Mouse (Mus musculus): ENCODE data around the gene Opn5. TPM values are rescaled to one million over a fixed set of nuclear protein-coding genes. Genes with fewer than 3 reads are reported as not detected.

Opn5 gene
- polyA plus RNA-seq, 1 experiment from 2014 or later, result not detected

DNA sequence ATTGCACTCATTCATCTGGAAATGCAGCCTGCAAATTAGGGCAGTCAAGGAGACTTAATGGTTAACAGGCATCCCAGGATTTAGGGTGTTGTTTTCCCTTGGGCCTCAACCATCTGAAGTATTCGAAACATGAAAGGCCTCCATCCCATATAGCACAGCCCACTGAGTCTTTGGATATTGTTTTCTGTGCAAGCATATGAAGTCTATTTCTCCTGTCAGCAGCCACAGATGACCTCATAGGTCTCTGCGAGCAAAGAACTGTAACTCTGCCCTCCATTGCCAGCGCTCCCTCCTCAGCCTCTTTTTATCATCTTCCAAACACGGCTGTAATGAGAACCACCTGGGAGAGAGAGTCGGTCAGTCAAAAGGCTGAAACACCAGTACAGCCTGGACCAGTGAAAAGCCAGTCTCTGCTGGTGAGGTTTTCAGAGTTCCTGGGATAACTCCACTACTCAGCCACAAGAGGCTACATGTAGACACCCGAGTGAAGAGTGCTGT, 34.5 kb downstream of the Opn5 start:
- DNase-seq (ENCODE audit: low spot score) (no peak), ATAC-seq (ENCODE audit: low FRiP score, low TSS enrichment) (no peak)
- 20% methylated on average over 6 of the region's 6 CpGs for WGBS
- Histone ChIP-seq H3K9me3 (ENCODE audit: control insufficient read depth, low read length) (no peaks in the 10 kb centered on the region), H3K27me3 (ENCODE audit: control insufficient read depth, insufficient read depth, low read length) (no peaks in the 10 kb centered on the region), H3K36me3 (ENCODE audit: control insufficient read depth, insufficient read depth, low read length) (no peaks in the 10 kb centered on the region), H3K4me3 (ENCODE audit: low read depth, low read length) (no peak overlapping the region), H3K27ac (replicated peaks) (no peak overlapping the region), H3K4me1 (replicated peaks; ENCODE audit: control insufficient read depth, insufficient read depth) (no peaks in the 10 kb centered on the region), H3K4me2 (replicated peaks; ENCODE audit: low read depth) (no peak overlapping the region), H3K9ac (ENCODE audit: low read length) (no peak overlapping the region)
- TF ChIP-seq CTCF (IDR thresholded peaks at IDR 0.05; ENCODE audit: low read depth), result no peak

GRCm38 (mm10) chr17:42573786-42574185, 37.4 kb downstream of the Opn5 start:
- no peaks in the 10 kb centered on the region for H3K9me3 ChIP-seq (ENCODE audit: control insufficient read depth, low read length)
- H3K4me3 ChIP-seq (ENCODE audit: low read depth, low read length), result no peak overlapping the region
- 73% methylated on average over 8 of the region's 8 CpGs for whole genome bisulfite sequencing
- no peak for TF ChIP-seq CTCF (IDR thresholded peaks at IDR 0.05; ENCODE audit: low read depth)
- TF ChIP-seq EP300 (optimal IDR thresholded peaks at IDR 0.05), result no peak
- H3K36me3 ChIP-seq (ENCODE audit: control insufficient read depth, insufficient read depth, low read length), result no peaks in the 10 kb centered on the region
- no peaks in the 10 kb centered on the region for H3K4me1 ChIP-seq (replicated peaks; ENCODE audit: control insufficient read depth, insufficient read depth)
- H3K4me2 ChIP-seq (replicated peaks; ENCODE audit: low read depth), result no peak overlapping the region
- DNase-seq (ENCODE audit: low spot score) (no peak), ATAC-seq (ENCODE audit: low FRiP score, low TSS enrichment) (no peak)
- H3K9ac ChIP-seq (ENCODE audit: low read length), result no peak overlapping the region
- H3K27ac ChIP-seq (replicated peaks), result no peak overlapping the region
- H3K27me3 ChIP-seq (ENCODE audit: control insufficient read depth, insufficient read depth, low read length), result no peaks in the 10 kb centered on the region

GRCm38 (mm10) chr17:42549578-42549977, 61.6 kb downstream of the Opn5 start:
- DNase-seq (ENCODE audit: low spot score) (no peak), ATAC-seq (ENCODE audit: low FRiP score, low TSS enrichment) (no peak)
- Histone ChIP-seq H3K4me3 (ENCODE audit: low read depth, low read length) (no peak overlapping the region), H3K4me1 (replicated peaks; ENCODE audit: control insufficient read depth, insufficient read depth) (no peaks in the 10 kb centered on the region), H3K36me3 (ENCODE audit: control insufficient read depth, insufficient read depth, low read length) (no peaks in the 10 kb centered on the region), H3K9ac (ENCODE audit: low read length) (no peak overlapping the region), H3K4me2 (replicated peaks; ENCODE audit: low read depth) (no peak overlapping the region), H3K27me3 (ENCODE audit: control insufficient read depth, insufficient read depth, low read length) (no peaks in the 10 kb centered on the region), H3K27ac (replicated peaks) (no peak overlapping the region), H3K9me3 (ENCODE audit: control insufficient read depth, low read length) (no peaks in the 10 kb centered on the region)
- WGBS, result 89% methylated on average over 2 of the region's 2 CpGs
- TF ChIP-seq EP300 (optimal IDR thresholded peaks at IDR 0.05) (no peak), CTCF (IDR thresholded peaks at IDR 0.05; ENCODE audit: low read depth) (no peak)

- no peak for ATAC-seq (ENCODE audit: low FRiP score, low TSS enrichment)
Measured at GRCm38 (mm10) chr17:42530147-42530546, 81.0 kb downstream of the Opn5 start.

DNA sequence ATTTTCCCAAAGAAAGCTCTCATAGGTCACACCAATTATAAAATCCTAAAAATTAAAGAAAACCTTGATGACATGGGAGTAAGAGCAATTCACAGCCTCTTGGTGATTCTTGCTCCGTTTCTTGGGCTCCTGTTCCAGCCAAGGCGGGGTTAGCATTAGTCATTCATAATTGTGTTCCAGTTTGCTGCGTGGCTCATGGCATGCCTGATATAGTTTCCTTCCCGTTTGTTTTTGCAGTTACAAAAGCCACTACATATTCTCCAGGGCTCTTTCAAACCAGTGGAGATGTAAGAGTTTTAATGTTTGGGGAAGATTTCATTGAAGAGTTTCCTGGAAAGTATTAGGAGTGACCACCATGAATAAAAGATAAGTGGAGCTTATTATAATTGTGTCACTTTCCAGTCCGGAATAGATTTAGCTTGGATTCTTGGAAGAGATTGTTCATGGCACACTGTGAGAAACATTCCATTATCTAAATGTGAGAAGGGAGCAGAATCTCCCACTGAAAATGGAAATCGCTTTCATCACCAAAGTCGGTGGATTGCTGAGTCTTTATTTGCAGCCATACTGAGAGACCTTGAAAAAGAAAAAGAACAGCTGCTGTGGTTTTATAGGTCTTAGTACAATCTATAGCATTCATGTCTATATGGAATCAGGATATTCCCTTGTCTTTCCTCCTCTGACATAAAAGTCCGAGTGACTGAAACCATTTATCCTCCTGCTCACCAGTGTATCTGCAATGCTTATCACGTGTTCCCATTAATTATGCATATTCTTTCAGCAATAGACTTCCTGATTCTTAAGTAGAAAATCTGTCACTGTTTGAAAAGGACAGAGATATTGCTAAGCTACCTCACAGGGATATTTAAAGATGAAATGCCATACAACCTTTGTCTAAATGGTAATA, 101.6 kb downstream of the Opn5 start:
- Histone ChIP-seq H3K9me3 (ENCODE audit: control insufficient read depth, low read length) (no peaks in the 10 kb centered on the region), H3K27ac (replicated peaks) (no peak overlapping the region), H3K36me3 (ENCODE audit: control insufficient read depth, insufficient read depth, low read length) (no peaks in the 10 kb centered on the region), H3K4me1 (replicated peaks; ENCODE audit: control insufficient read depth, insufficient read depth) (no peaks in the 10 kb centered on the region), H3K27me3 (ENCODE audit: control insufficient read depth, insufficient read depth, low read length) (no peaks in the 10 kb centered on the region), H3K9ac (ENCODE audit: low read length) (no peak overlapping the region), H3K4me2 (replicated peaks; ENCODE audit: low read depth) (no peak overlapping the region), H3K4me3 (ENCODE audit: low read depth, low read length) (no peak overlapping the region)
- ATAC-seq (ENCODE audit: low FRiP score, low TSS enrichment) (no peak), DNase-seq (ENCODE audit: low spot score) (no peak)
- 66% methylated on average over 9 of the region's 9 CpGs for WGBS
- no peak for TF ChIP-seq CTCF (IDR thresholded peaks at IDR 0.05; ENCODE audit: low read depth)
- no peak for TF ChIP-seq EP300 (optimal IDR thresholded peaks at IDR 0.05)

More at GRCm38 (mm10) chr17:42530147-42530546, 81.0 kb downstream of the Opn5 start:
- Histone ChIP-seq H3K36me3 (ENCODE audit: control insufficient read depth, insufficient read depth, low read length) (no peaks in the 10 kb centered on the region), H3K9me3 (ENCODE audit: control insufficient read depth, low read length) (no peaks in the 10 kb centered on the region), H3K4me2 (replicated peaks; ENCODE audit: low read depth) (no peak overlapping the region), H3K4me1 (replicated peaks; ENCODE audit: control insufficient read depth, insufficient read depth) (no peaks in the 10 kb centered on the region), H3K27me3 (ENCODE audit: control insufficient read depth, insufficient read depth, low read length) (no peaks in the 10 kb centered on the region), H3K9ac (ENCODE audit: low read length) (no peak overlapping the region), H3K4me3 (ENCODE audit: low read depth, low read length) (no peak overlapping the region), H3K27ac (replicated peaks) (no peak overlapping the region)
- TF ChIP-seq CTCF (IDR thresholded peaks at IDR 0.05; ENCODE audit: low read depth) (no peak), EP300 (optimal IDR thresholded peaks at IDR 0.05) (no peak)
- no peak for DNase-seq (ENCODE audit: low spot score)
- 68% methylated on average over 5 of the region's 5 CpGs for WGBS

Other genes with a start within 250 kb of the Opn5 start
- 13.9 and 15.2 TPM in 2 replicates for gene Adgrf4, start 80.9 kb upstream of the Opn5 start, polyA plus RNA-seq (2015; fragmentation: Nextera tagmentation; extraction: Ambion mirVana)
- gene Adgrf2, start 130.8 kb upstream of the Opn5 start, polyA plus RNA-seq (2015; fragmentation: Nextera tagmentation; extraction: Ambion mirVana), result 2.6 and 3.2 TPM in 2 replicates